Mouse (Mus musculus) liver, embryonic 11.5 days (tissue): ENCODE results near the gene Gm45062. TPM values are rescaled to one million over a fixed set of nuclear protein-coding genes. Genes with fewer than 3 reads are reported as not detected.

Source experiments
- ATAC-seq: fragments of 200-750 bp; cut with Nextera tagmentation; replicated peaks from 2 replicates; pipeline ENCODE4 v1.8.0; 2017; ENCODE audit warnings: moderate number of reproducible peaks, mild to moderate bottlenecking, moderate TSS enrichment, moderate library complexity; ENCODE audit not compliant: low FRiP score
- DNase-seq: peaks from one replicate; pipeline ENCODE4 v3.0.0-alpha.2; 2017; ENCODE audit warnings: low spot score
- H3K27ac ChIP-seq: fragments of 300-500 bp; sonication (generic); 2 replicates; pipeline ENCODE4 v1.5.1; 2014; ENCODE audit warnings: mild to moderate bottlenecking, low read depth, low read length, control low read depth
- H3K27me3 ChIP-seq: fragments of 300-500 bp; sonication (generic); replicated peaks from 2 replicates; pipeline ENCODE4 v1.6.1; 2014; ENCODE audit warnings: low read length, mixed read lengths; ENCODE audit not compliant: control insufficient read depth, insufficient read depth
- H3K36me3 ChIP-seq: fragments of 300-500 bp; sonication (generic); 2 replicates; pipeline ENCODE4 v1.6.1; 2014; ENCODE audit warnings: mild to moderate bottlenecking, low read length, moderate library complexity, mixed read lengths; ENCODE audit not compliant: control insufficient read depth, insufficient read depth
- H3K4me1 ChIP-seq: fragments of 300-500 bp; sonication (generic); replicated peaks from 2 replicates; pipeline ENCODE4 v1.6.1; 2014; ENCODE audit warnings: low read length, mixed read lengths; ENCODE audit not compliant: control insufficient read depth, insufficient read depth
- H3K4me2 ChIP-seq: fragments of 300-500 bp; sonication (generic); 2 replicates; pipeline ENCODE4 v1.6.1; 2014; ENCODE audit warnings: mild to moderate bottlenecking, control low read depth, moderate library complexity
- H3K4me3 ChIP-seq: fragments of 300-500 bp; sonication (generic); 2 replicates; pipeline ENCODE4 v1.5.1; 2014; ENCODE audit warnings: low read depth, low read length, control low read depth
- H3K9ac ChIP-seq: fragments of 300-500 bp; sonication (generic); 2 replicates; pipeline ENCODE4 v1.6.1; 2014; ENCODE audit warnings: low read depth, low read length, control low read depth
- H3K9me3 ChIP-seq: fragments of 300-500 bp; sonication (generic); 2 replicates; pipeline ENCODE4 v1.6.1; 2016; ENCODE audit warnings: low read length, inconsistent platforms, mixed read lengths; ENCODE audit not compliant: control insufficient read depth
- WGBS: fragments of 180-500 bp; shearing (Covaris S2); extraction: QIAGEN DNeasy Blood & Tissue Kit; methylation state at CpG from one replicate; pipeline ENCODE4 v1.1.7; 2014; 5-methylcytosine and 5-hydroxymethylcytosine counted together
- polyA plus RNA-seq: library from polyadenylated mRNA; unstranded; fragments of >200 nt; fragmentation: Nextera tagmentation; extraction: Ambion mirVana; gene quantifications from 2 replicates; pipeline ENCODE4 v1.2.1, GENCODE M21; 2014

Gm45062 gene
- polyA plus RNA-seq, 1 experiment from 2014 or later: 3.9 TPM

DNA sequence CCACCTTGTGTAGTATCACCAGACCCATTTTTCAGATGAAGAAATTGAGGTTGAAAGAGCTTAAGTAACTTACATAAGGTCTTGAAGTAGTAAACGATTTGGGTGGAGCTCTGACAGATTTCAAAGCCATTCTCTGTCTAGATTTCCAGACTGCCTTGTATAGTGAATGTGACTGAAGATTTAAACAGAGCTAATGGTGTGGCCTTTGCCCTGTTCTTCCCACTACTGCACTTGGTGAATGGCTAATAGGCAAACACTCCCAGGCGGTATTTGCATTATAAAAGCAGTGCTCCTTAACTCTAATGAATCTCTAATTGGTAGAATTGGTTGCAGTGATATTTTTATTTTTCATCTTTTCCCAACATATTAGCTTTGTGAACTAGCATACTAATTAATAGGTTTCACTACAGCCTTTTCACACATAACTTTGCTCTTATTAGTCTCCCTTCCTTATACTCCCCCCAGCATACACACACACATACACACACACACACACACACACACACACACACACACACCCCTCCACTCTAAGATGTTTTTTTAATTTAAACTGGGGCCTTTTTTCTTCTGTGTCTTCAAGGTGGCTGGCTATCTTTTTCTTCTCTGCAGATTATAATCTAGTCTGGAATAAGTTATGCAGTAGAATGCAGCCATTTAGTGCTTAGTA lies 109.1 kb downstream of the Gm45062 start:
- no peak overlapping the region for H3K27ac ChIP-seq
- H3K9me3 ChIP-seq: no peaks in the 10 kb centered on the region
- no peak for ATAC-seq
- no peaks in the 10 kb centered on the region for H3K36me3 ChIP-seq
- 77% methylated on average over 2 of the region's 2 CpGs for WGBS
- no peak overlapping the region for H3K4me3 ChIP-seq
- no peak overlapping the region for H3K4me2 ChIP-seq
- no peak overlapping the region for H3K9ac ChIP-seq
- H3K4me1 ChIP-seq: no peaks in the 10 kb centered on the region
- no peak for DNase-seq
- no peaks in the 10 kb centered on the region for H3K27me3 ChIP-seq

DNA sequence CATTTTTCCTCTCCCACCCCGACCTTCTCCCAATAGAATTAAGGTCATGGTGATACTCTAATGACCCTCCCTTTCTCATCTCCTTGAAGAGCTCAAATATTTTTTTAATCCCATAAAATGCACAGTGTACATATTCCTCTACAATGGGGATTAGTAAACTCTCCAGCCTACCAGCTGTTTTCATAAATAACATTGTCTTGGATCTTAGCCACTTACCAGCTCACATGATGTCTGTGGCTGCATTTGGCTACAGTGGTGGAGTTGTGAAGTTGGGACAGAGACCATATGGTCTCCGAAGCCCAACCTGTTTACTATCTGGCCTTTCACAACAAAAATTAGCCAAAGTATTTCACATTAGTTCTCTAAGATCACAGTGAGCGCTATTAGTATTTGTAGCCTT lies 111.4 kb downstream of the Gm45062 start:
- no peak overlapping the region for H3K27ac ChIP-seq
- 84% methylated on average over 3 of the region's 3 CpGs for WGBS
- no peaks in the 10 kb centered on the region for H3K36me3 ChIP-seq
- DNase-seq (no peak), ATAC-seq (no peak)
- no peak overlapping the region for H3K9ac ChIP-seq
- H3K9me3 ChIP-seq: no peaks in the 10 kb centered on the region
- no peak overlapping the region for H3K4me3 ChIP-seq
- H3K4me2 ChIP-seq: no peak overlapping the region
- no peaks in the 10 kb centered on the region for H3K4me1 ChIP-seq
- no peaks in the 10 kb centered on the region for H3K27me3 ChIP-seq

DNA sequence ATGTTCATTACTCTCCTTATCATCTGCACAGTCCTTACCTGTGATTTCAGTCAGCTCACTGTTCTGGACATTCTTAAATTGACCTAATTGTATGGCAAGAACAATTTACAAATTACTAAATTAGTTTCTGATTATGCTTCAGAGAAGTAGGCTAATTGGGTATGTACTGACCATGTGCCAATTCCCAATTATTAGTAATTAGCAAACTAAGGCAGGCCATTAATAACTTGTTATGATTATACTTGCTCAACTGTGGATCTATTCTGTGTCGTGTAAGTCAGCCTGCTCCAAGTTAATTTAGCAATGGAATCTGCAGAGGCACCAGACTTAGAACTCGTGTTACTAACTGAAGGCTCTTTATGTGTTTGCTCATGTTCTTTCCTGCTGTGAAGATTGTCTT lies 113.8 kb downstream of the Gm45062 start:
- ATAC-seq: no peak
- H3K9me3 ChIP-seq: no peaks in the 10 kb centered on the region

DNA sequence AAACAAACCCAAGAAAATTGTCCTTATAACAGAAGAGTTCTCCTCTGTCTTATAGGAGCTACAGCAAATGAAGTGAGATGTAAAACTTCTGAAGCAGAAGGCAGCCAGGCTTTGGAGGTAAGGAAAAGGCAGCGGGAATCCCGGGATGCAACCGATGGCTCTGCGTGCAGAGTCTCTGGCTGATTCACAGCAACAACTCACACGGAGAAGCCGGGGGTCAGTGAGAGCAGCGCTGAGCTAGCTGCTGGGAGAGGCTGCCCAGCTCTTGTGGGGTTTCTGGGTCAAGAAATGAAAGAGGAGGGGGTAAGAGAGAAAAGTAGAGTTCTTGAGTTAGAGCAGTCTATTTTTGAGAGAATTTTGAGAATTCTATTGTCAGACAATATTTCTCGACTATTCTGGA lies 114.6 kb downstream of the Gm45062 start:
- H3K4me2 ChIP-seq: no peak overlapping the region
- H3K9me3 ChIP-seq: no peaks in the 10 kb centered on the region
- H3K4me1 ChIP-seq: no peaks in the 10 kb centered on the region
- no peak for ATAC-seq
- H3K27ac ChIP-seq: no peak overlapping the region
- WGBS: 66% methylated on average over 8 of the region's 8 CpGs
- no peak overlapping the region for H3K9ac ChIP-seq
- no peak for DNase-seq
- no peaks in the 10 kb centered on the region for H3K36me3 ChIP-seq
- H3K4me3 ChIP-seq: no peak overlapping the region
- H3K27me3 ChIP-seq: no peaks in the 10 kb centered on the region

More for the DNA sequence above, 113.8 kb downstream of the Gm45062 start:
- Histone ChIP-seq H3K4me3 (no peak overlapping the region), H3K27ac (no peak overlapping the region), H3K27me3 (no peaks in the 10 kb centered on the region), H3K4me2 (no peak overlapping the region), H3K4me1 (no peaks in the 10 kb centered on the region), H3K36me3 (no peaks in the 10 kb centered on the region), H3K9ac (no peak overlapping the region)
- no peak for DNase-seq
- 66% methylated on average over 2 of the region's 2 CpGs for WGBS

DNA sequence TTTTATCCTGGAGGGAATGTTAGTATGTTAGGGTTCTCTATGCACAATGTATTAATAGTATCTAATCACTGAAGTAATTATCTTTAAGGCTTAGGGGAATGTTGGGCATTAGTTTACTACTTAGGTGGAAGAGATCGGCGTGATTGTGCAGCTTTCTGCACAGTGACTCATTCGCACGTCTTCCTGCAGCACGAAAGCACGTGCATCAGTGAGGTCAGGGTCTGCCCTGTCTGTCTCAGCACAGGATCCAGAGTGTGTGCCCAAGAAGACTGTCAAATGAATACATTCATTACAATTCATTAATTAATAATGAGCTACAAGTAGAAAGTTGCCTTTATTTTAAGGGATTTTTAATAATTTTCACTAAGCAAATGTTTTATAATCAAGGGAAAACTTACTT lies 115.0 kb downstream of the Gm45062 start:
- Histone ChIP-seq H3K9me3 (no peaks in the 10 kb centered on the region), H3K4me3 (no peak overlapping the region), H3K9ac (no peak overlapping the region), H3K4me1 (no peaks in the 10 kb centered on the region), H3K4me2 (no peak overlapping the region), H3K27ac (no peak overlapping the region), H3K36me3 (no peaks in the 10 kb centered on the region), H3K27me3 (no peaks in the 10 kb centered on the region)
- ATAC-seq (no peak), DNase-seq (no peak)
- 79% methylated on average over 6 of the region's 6 CpGs for WGBS

GRCm38 (mm10) chr6:8374712-8375111 lies 115.5 kb downstream of the Gm45062 start:
- H3K4me2 ChIP-seq: no peak overlapping the region
- H3K4me3 ChIP-seq: no peak overlapping the region
- no peaks in the 10 kb centered on the region for H3K9me3 ChIP-seq
- no peak for ATAC-seq
- H3K36me3 ChIP-seq: no peaks in the 10 kb centered on the region
- DNase-seq: no peak
- H3K9ac ChIP-seq: no peak overlapping the region
- WGBS: 87% methylated on average over 4 of the region's 4 CpGs
- no peaks in the 10 kb centered on the region for H3K27me3 ChIP-seq
- H3K4me1 ChIP-seq: no peaks in the 10 kb centered on the region
- no peak overlapping the region for H3K27ac ChIP-seq

DNA sequence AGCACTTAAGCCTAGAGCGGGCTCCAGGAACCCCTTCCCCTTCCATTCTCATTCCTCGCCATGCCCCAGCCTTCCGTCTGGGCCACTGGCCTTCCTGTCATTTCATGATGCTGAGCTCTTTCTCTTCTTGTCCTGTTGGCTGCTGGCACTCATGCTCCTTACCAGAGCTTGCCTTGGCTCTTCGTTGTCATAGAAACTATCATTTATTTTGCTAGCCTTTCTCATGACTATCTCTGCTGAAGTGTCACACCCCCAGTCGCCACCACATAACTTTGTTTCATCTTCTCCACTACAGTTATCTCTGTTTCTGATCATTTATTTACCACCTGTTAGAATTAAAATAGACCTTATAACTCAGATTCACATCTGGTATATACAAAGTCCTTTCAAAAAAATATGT lies 117.1 kb downstream of the Gm45062 start:
- Histone ChIP-seq H3K36me3 (no peaks in the 10 kb centered on the region), H3K9ac (no peak overlapping the region), H3K4me1 (no peaks in the 10 kb centered on the region), H3K27me3 (no peaks in the 10 kb centered on the region), H3K4me2 (no peak overlapping the region), H3K4me3 (no peak overlapping the region), H3K27ac (no peak overlapping the region), H3K9me3 (no peaks in the 10 kb centered on the region)
- ATAC-seq (no peak), DNase-seq (no peak)
- 91% methylated on average over 5 of the region's 5 CpGs for WGBS

DNA sequence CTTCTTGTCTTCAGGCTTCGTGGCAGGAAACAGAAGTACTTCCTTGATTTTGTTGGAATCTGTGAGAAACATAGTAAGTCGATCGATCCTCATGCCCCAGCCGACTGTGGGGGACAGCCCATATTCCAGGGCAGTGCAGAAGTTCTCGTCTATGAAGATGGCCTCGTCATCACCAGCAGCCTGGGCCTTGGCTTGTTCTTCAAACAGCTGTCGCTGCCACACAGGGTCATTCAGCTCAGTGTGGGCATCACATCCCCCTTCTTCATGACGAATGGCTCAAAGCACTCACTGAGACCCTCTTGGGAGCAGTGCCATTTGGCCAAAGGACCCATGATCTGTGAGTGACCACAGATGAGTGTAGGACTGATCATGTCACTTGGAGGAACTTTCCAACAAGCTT lies 118.4 kb downstream of the Gm45062 start:
- H3K27me3 ChIP-seq: no peaks in the 10 kb centered on the region
- H3K27ac ChIP-seq: no peak overlapping the region
- DNase-seq: no peak
- 74% methylated on average over 8 of the region's 8 CpGs for WGBS
- H3K9me3 ChIP-seq: no peaks in the 10 kb centered on the region
- no peak overlapping the region for H3K4me3 ChIP-seq
- H3K9ac ChIP-seq: no peak overlapping the region
- no peaks in the 10 kb centered on the region for H3K4me1 ChIP-seq
- no peaks in the 10 kb centered on the region for H3K36me3 ChIP-seq
- no peak overlapping the region for H3K4me2 ChIP-seq
- ATAC-seq: no peak

- H3K9ac ChIP-seq: no peak overlapping the region
- ATAC-seq (no peak), DNase-seq (no peak)
- H3K27ac ChIP-seq: no peak overlapping the region
- WGBS: 90% methylated on average over 2 of the region's 2 CpGs
- H3K36me3 ChIP-seq: no peaks in the 10 kb centered on the region
- no peaks in the 10 kb centered on the region for H3K27me3 ChIP-seq
- H3K4me1 ChIP-seq: no peaks in the 10 kb centered on the region; the same call in 1 of the 2 replicates
- no peak overlapping the region for H3K4me2 ChIP-seq
- no peaks in the 10 kb centered on the region for H3K9me3 ChIP-seq
- H3K4me3 ChIP-seq: no peak overlapping the region
Measured at GRCm38 (mm10) chr6:8389307-8389706, 130.1 kb downstream of the Gm45062 start.
